Mouse (Mus musculus) fibroblast of lung, adult 2 months (primary cell): ENCODE measurements at regions not wholly inside any gene's neighbourhood (a gene's known extent, or its start where the extent isn't known, plus 50 kb on each side); places are given as distances from the start of the nearest gene placed in this dataset.

Source experiments
- DNase-seq: peaks from one replicate; pipeline ENCODE4 v3.0.0-alpha.2; 2011; ENCODE audit warnings: low read depth

DNA sequence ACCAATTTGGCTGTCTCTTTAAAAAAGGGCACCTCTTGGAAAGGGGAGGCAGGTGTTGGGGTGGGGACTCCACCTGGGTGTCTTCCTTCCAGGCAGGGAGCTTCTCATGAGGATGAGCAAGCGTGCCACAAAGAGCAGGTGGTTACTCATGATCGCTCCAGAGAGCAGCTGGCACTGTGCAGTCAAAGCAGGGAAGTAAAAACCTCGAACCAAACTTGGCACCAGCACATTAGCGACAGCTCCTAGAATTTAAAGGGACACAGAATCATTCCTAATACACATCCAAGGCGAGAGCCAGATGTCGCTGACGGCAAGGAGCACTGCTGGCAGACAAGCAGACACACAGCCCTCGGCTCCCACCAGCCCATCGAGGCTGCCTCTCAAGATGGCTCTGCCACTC is 70.4 kb downstream of the Irx5 start:
- no peak for DNase-seq

GRCm38 (mm10) chr8:92437075-92437663 is 79.7 kb downstream of the Irx5 start:
- DNase-seq: no peak

DNA sequence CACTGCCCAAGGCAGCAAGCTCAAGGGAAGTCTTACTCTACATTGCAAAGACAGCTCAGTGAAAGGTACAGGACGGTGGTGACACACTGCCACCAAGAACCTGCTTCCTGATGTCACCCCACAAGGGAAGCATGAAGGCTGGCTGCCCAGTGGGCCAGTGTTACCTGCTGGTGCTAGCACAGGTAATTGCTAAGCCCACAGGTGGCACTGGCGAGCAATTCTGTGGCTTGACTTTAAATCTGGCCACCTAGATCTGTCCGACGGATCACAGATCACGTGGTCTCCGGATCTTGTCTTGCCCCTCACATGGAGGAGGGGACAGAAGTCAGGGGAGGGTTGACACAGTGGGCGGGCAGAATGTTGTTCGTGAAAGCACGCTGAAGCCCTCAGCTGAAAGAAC is 80.9 kb downstream of the Irx5 start:
- DNase-seq: no peak

- no peak for DNase-seq
These were observed 82.5 kb downstream of the Irx5 start for GRCm38 (mm10) chr8:92439713-92440436.

- no peak for DNase-seq
These were observed 84.7 kb downstream of the Irx5 start for GRCm38 (mm10) chr8:92442086-92442485.

DNA sequence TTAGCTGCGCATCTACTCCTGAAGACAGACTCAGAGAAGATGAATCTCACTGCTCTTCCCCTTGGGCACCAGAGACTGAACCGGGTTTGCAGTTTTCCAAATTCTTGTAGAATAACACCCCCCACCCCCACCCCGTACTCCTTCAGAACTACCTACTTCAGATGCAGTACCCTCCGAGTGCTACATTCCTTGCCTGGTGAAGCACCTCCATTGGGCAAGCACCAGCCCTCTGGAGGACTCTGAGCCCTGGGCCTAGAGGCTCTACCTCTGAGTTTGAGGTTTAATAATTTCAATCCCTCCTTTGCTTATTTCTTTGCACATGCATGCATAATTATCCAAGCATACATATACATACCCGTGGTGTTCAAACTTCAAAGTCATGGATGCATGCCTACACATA is 101.9 kb downstream of the Irx5 start:
- DNase-seq: no peak

DNA sequence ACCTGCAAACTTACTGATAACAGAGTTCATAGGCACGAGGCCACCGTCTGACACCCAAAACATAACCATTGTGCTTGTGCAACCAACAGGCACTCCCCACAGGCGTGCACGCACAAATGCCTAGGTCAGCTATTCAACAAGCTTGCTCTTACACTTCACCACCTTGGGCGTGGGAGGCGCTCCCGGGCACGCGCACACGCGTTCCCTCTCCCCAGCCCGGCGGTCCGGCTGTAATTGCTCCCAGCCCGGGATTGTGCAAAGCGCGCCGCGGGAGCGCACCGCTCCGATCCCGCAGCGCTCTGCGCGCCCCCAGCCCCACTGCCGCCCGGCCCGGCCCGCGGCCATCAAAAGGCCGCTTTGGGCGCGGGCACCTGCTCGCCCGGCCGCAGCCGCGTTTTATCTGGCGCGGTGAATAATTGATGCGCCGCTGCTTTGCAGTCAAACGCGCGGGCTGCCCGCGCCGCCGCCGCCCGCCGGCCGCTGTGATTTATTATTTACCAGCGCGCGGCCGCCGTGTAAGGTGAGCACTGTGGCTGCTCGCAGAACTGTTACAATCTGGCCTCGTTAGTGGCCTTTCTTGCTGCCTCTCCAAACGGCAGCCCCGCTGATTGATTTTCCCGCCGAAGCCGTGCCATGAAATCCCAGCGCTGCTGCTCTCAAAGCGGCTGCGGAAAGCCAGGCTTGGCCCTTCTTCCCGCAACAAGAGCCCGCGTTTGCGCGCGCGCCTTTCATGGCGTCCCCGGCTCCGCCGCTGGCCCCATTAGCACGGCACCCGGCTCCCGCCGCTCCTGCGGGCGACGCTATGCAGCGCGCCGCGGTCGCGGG is 102.9 kb downstream of the Irx5 start:
- no peak for DNase-seq

GRCm38 (mm10) chr8:92469141-92470000 is 111.9 kb downstream of the Irx5 start:
- no peak for DNase-seq

- no peak for DNase-seq
These were observed 114.8 kb downstream of the Irx5 start for GRCm38 (mm10) chr8:92472257-92472656.

- no peak for DNase-seq
These were observed 115.4 kb downstream of the Irx5 start for GRCm38 (mm10) chr8:92472817-92473216.

DNA sequence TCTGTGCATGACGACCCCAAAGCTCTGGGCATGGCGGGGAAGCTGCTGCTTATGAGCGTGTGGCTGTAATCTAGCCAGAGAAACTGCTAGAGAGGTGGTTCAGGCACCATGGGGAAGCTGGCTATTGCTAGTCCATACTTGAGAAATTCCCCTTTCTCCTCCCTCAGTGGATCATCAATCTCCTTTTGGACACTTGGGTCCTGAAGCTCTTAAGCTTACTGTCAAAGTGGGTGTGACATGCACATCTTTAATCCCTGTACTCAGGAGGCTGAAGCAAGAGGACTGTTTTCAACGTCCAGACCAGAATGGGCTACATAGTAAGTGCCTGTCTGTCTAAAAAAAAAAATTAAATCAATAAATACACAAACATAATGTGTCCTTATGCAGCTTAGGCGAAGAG is 125.0 kb downstream of the Irx5 start:
- no peak for DNase-seq

DNA sequence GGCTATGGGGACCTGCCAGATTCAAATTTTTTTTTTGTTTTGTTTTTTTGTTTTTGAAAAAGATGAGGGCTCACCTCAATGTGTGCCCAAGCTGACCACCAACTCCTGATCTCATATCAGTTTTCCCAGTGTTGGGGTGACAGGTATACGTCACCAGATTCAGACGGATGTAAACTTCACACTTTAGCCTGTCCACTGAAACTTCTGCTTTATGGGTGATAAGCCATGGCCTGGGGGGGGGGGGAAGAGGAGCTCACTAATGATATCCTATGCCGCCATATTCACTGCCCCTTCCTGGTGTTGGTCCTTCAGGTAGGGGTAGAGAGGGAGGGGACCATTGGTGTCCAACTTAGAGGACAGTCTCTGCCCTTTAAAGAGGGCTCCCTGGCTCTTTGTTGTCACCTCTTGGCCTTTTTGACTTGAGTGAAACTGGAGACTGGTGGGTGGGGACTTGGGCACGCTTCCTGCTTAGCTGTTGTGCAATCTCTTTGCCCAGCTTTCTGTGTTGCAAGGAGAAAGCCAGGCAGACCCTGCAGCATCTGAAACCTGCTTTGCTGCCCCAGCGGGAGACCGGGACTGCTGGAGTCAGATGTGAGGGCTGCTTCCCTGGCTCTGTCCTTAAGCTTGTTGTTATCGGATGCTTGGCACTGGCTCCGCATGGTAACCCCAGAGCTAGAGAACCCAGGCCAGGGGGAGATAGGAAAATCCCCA is 125.8 kb downstream of the Irx5 start:
- no peak for DNase-seq

GRCm38 (mm10) chr8:92488526-92489159 is 131.2 kb downstream of the Irx5 start:
- no peak for DNase-seq

GRCm38 (mm10) chr8:92491533-92491932 is 134.1 kb downstream of the Irx5 start:
- no peak for DNase-seq

DNA sequence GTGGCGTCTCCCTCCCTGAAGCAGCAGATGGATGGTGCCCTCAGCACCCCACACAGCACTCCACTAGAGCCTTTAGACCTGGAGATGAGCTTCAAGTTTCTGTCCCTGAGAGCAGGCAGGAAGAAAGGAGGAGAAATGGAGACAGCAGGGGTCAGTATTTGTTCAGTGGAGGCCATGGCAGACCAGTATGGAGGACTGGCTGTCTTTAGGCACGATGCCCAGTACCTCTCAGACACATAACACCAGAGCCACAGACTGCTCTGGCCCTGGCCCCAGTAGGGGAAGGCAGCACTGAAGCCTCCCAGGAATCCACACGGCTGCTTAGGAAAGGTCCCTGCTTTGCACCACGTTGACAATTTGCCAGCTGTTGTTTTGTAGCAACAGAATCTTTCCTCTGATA is 136.0 kb downstream of the Irx5 start:
- peak; percentile 66 for DNase-seq

DNA sequence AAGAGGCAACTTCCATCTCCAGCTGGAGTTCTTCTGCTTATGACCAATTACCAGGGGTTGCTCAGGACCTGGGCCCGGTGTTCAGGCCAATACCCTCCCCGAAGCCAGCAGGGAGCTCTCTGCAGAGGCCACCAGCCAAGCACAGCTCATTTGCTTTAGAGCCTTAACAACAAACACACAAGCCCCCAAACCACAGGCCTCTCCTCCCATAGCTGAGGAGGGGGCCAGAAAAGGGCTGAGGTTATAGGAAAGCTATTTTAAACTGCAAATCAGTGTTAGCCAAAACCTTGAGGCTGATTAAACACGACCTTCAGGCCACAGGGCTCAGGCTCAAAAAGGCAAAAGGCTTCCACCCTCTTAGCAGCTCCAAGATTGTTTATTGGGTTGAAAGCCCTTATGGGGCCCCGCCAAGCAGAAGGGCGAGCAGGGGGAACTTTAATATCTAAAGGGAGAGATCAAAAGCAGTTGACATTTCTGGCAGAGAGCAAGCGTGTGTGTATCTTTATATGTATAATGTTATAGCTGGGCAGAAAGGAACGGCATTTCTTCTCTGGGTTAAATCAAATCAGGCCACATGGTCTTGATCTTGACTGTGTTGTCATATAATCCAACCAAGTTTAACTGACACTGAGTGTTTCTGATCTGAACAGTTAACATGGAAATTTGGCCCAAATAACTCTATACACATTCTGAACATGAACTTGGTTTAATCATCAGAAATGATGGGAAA is 148.3 kb downstream of the Irx5 start:
- DNase-seq: no peak

DNA sequence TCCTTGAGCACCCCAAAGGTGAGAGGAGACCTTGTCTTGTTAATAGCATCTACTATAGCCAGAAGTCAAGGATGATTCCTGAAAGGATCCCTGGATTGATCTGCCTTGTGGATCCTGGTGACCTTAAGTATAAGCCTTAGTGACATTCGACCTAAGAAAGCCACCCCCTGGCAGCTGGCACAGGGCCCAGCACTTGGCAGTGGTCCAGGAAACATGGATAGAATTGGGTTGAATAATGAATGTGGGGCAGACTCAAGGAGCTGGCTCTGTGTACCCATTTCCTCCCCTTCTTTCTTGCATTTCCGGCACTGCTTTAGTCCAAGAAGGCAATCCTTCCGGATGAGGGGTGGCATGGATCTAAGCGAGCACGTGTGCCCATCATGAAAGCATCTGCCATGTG is 149.0 kb downstream of the Irx5 start:
- no peak for DNase-seq

DNA sequence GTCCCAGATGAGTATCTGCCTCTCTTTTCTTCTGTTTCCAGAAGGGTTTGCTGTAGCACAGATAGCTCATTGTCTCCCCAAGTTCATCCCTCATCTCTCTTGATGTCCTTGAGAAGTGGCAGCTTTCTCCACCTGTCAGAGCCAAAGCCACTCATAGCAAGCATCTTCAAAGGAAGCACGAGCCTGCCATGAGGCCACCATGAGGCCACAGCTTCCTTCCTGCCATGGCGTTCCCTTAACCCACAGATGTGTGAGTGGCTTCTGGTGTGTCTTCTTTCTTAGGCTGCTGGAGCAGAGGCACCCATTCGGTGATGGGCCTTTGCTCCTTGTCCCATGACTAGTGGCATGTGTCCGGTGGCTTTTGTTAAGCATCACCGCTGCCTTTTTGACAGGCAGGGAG is 149.5 kb downstream of the Irx5 start:
- DNase-seq: no peak

- DNase-seq: no peak
These were observed 158.0 kb downstream of the Irx5 start for GRCm38 (mm10) chr8:92515385-92515784.

GRCm38 (mm10) chr8:92518031-92518430 is 156.1 kb upstream of the Irx6 start:
- DNase-seq: peak; percentile 21
